Mouse (Mus musculus): ENCODE measurements around the gene Nae1.
A peak's percentile ranks its signal among the peaks of the same experiment; 100 is the strongest.
"Not testable (repeated sequence)": the region's sequence is repeated elsewhere in the genome, so short reads cannot be mapped to it uniquely, and the experiment has no call there.

The Nae1 gene

DNA sequence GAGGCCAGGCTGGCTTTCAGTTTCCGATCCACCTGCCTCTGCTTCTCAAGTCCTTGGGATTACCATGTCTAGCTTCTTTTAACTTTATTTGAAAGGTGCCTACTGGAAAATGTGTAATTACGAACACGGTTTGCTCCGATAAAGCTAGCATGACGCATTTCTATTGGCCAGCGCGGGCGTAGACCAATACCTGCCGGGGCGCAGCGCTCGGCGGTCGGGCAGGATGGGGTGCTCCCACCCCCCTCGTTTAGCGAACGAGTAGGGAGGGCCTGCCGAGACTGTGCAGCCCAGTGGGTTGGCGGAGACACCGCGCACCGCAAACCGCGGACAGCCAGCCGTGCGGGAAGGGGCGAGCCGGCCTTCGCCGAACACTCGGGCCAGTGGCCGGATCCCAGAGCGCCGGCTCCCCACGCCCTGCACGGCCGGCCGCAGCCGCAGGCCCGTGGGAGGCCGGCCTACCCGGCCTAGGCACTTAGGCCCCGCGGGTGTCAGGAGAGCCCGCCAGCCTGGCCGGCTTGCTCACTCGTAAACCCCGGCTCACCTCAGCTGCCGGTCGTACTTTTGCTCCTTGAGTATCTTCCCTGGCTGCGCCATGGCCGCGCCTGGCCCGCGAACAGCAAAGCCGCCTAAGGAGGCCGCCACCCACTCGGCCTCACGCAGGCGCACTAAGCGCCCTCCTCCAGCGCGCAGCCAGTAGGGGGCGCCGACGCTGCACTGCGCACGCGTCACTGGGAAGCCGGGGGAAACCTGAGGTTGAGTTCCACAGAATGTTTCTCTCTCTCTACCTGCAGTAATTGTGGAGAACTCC, at the start of gene Nae1, which contains the start of gene Car7:
TSS of gene Nae1 (minus strand) at position 667 of the 808 bp plus-strand sequence.
TSS of gene Car7 (plus strand) at position 719 of the 808 bp plus-strand sequence.
- DNase-seq (ENCODE audit: low spot score): peak; percentile 95

GRCm38 (mm10) chr8:104577606-104578005, 43.2 kb upstream of the Nae1 start:
- not testable (repeated sequence) for DNase-seq (ENCODE audit: low spot score)

DNA sequence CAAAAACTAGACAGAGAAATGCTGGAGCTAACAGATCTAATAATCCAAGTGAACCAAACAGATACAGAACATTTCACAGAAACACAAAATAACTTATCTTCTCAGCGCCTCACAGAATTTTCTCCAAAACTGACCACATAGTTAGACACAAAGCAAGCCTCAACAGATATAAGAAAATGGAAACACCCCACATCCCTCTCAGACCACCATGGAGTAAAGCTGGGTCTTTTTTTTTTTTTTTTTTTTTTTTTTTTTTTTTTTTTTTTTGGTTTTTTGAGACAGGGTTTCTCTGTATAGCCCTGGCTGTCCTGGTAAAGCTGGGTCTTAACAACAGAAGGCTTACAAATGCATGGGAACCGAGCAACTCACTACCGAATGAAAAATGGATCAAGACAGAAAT, 42.4 kb upstream of the Nae1 start:
- no peak for DNase-seq (ENCODE audit: low spot score)

DNA sequence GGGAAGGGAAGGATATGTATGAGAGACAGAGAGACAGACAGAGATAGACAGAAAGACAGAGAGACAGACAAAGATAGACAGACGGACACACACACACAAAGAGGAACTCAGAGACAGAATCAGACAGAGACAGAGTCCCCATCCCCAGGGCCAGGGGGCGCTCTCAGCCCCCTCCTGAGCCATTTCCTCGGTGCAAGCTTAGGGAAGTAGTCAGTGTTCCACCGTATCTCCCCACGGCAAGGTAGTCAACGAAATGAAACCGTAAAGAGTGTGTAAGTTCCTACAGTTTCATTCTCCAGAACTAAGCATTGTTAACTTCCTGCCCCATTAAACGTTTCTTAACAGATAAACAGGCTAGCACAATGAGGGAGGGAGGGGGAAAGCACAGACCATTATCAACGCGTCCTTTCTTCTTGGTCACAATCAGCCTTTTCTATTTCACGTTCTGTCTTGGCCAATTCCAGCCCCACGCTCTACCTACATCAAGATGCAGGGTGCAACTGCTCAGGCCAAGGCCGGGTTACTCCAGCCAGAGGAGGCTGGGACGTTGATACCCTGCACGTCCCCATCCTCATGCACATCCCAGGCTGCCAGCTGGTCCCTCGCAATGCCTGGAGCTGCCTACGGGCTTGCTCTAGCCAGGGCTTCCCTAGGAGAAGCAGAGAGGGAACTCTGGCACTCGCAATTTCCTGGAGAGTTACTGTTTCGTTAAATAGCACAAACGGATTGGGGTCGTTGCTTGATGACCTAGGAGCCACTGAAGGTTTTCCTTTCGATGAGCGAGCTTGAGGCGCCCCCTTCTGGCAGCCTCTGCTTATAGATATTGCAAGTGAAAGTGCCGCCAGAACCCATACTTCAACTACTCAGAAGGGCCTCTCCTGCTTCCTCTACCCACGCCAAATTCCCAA, 36.3 kb upstream of the Nae1 start:
- peak; percentile 89 for DNase-seq (ENCODE audit: low spot score)

GRCm38 (mm10) chr8:104569559-104569958, 35.1 kb upstream of the Nae1 start:
- DNase-seq (ENCODE audit: low spot score): peak; percentile 30

- DNase-seq (ENCODE audit: low spot score): no peak
Measured at GRCm38 (mm10) chr8:104565457-104565798, 31.0 kb upstream of the Nae1 start.

GRCm38 (mm10) chr8:104564633-104565456, 30.4 kb upstream of the Nae1 start:
- peak; percentile 91 for DNase-seq (ENCODE audit: low spot score)

- no peak for DNase-seq (ENCODE audit: low spot score)
Measured at GRCm38 (mm10) chr8:104560731-104561130, 26.3 kb upstream of the Nae1 start.

GRCm38 (mm10) chr8:104557226-104557625, 22.8 kb upstream of the Nae1 start:
- no peak for DNase-seq (ENCODE audit: low spot score)

DNA sequence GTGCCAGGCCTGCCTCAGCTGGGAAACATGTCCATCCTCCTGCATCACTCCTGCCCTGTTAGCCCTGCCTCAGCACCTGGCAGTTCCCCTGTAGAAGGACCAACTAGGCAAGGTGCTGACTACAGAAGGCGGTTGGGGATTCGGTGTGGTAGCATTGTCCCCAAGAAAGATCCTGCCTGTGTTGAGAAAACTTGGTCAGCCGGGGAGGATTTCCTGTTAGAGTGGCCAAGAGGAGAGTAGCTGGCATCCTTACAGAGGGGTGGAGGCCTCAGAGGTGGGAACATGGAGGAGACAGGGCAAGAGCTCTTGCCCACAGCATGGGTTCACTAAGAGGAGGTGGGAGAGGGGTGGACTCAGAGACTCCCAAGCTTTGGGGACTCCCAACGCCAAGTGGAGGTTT, 20.8 kb upstream of the Nae1 start:
- no peak for DNase-seq (ENCODE audit: low spot score)

DNA sequence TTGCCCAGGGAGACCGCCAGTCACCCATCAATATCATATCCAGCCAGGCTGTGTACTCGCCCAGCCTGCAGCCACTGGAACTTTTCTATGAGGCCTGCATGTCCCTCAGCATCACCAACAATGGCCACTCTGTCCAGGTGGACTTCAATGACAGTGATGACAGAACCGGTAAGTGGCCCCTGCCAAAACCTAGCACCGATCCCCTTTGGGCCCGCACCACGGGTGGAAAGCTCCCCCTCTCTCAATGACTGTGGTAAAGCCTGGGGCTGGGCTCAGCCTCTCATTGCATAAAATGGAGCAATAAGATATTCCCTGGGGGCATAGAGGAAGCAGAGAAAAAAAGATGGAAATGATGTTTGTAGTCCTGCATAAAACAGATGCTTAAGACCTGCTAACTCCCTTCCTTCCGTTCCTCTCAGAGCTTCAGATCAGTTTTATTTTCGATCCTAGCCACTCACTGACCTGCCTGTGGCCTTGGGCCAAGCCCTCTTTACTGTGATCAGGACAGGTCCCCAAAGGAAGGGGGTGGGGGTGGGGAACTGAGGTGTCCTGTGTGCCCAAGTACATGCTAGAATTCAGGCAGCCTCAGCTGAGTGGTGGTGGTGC, 9.1 kb upstream of the Nae1 start:
- no peak for DNase-seq (ENCODE audit: low spot score)

GRCm38 (mm10) chr8:104542160-104542559, 7.7 kb upstream of the Nae1 start:
- DNase-seq (ENCODE audit: low spot score): peak; percentile 73

GRCm38 (mm10) chr8:104541515-104541880, 7.1 kb upstream of the Nae1 start:
- no peak for DNase-seq (ENCODE audit: low spot score)

DNA sequence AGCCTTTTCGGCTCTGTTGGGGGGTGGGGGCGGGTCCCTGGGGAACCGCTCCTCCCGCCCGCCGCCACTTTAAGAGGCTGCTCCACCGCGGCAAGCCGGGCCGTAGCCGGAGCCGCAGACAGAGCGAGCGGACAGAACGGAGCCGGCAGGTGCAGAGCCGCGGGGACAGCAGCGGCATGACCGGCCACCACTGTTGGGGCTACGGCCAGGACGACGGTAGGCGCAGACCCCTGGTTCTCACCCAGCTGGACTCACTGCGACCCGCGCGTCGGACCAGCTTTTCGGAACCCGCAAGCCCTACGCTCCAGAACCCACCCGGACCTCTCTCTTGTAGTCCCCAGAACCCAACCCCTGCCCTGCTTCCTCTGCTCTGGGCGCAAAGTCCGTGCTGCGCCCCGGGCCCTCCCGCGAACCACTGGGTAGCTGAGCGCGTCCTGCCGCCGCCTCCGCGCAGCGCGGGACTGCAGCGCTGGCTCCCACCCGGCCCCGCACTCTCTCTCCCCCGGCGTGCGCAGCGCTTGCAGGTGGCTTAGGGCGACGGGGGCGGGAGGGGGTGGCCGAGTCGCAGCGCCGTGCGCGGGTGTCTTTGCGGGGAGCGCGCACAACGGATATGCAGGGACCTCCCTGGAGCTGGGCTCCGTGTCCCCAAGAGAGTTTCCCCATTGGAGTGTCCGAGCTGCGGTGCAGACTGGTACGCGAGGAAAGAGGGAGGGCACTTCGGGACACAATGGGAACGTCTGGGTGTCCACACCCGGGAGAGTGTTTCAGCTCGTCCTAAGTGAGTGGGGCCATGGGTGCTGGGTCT, 6.5 kb upstream of the Nae1 start:
- DNase-seq (ENCODE audit: low spot score): peak; percentile 37

- DNase-seq (ENCODE audit: low spot score): no peak
Measured at GRCm38 (mm10) chr8:104540238-104540637, 5.8 kb upstream of the Nae1 start.

GRCm38 (mm10) chr8:104539566-104539965, 5.1 kb upstream of the Nae1 start:
- peak; percentile 57 for DNase-seq (ENCODE audit: low spot score)

- no peak for DNase-seq (ENCODE audit: low spot score)
Measured at GRCm38 (mm10) chr8:104538896-104539295, 4.5 kb upstream of the Nae1 start.

DNA sequence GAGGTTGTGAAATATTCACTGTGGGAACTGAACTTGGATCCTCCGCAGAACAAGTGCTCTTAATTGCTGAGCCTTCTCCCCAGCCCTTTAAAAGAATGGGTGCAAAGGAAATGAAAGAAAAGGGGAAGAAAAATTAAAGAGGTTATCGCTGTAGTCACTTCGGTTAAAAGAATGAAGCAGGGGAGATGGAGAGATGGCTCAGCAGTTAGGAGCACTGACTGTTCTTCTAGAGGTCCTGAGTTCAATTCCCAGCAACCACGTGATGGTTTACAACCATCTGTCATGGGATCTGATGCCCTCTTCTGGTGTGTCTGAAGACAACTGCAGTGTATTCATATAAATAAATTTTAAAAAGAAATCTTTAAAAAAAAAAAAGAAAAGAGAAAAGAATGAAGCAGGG, 1.6 kb upstream of the Nae1 start:
- DNase-seq (ENCODE audit: low spot score): no peak

- DNase-seq (ENCODE audit: low spot score): no peak
Measured at GRCm38 (mm10) chr8:104535378-104535777, 941 bp upstream of the Nae1 start.

DNA sequence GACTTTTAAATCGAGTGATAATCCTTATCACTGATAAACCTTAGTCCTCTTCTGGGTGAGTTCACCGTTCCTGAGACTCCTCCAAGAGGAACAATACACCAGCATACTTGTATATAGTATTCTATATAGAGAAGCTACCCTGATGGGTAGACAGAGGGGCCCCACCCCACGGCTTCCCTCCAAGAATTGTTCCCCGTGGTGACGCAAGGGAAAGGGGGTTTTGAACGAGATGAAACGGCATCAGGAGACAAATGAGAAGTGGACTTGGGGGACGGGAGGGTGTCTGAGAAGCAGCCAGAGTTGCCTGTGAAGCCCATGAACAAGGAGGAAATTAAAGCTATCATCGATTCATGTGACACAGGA, 323 bp upstream of the Nae1 start:
- no peak for DNase-seq (ENCODE audit: low spot score)

DNA sequence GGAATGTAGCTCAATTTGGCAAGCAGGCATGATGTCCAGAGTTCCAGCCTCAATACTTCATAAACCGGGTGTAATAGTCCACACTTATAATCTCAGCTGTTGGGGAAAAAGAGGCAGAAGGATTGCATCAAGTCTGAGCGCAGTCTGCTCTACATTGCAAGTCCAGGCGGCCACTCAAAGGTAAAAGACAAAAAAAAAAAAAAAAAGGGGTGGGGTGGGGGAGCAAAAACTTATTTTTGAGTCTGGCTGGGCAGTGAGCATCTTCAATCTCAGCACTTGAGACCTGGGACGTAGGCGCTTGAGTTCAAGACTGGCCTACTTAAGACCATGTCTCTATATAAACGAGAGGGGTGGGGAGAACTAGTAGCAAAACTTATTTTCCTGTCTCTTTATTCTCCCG, 886 bp downstream of the Nae1 start:
- DNase-seq (ENCODE audit: low spot score): no peak

Data from layer of hippocampus, adult 11-12 months (tissue).